Mouse (Mus musculus) heart, adult 11 months (tissue): ENCODE measurements around the gene Gm20896.
"Not testable (repeated sequence)": the region's sequence is repeated elsewhere in the genome, so short reads cannot be mapped to it uniquely, and the experiment has no call there.

Experiments
- DNase-seq: peaks from one replicate; pipeline ENCODE4 v3.0.0; 2022

Gm20896 gene

DNA sequence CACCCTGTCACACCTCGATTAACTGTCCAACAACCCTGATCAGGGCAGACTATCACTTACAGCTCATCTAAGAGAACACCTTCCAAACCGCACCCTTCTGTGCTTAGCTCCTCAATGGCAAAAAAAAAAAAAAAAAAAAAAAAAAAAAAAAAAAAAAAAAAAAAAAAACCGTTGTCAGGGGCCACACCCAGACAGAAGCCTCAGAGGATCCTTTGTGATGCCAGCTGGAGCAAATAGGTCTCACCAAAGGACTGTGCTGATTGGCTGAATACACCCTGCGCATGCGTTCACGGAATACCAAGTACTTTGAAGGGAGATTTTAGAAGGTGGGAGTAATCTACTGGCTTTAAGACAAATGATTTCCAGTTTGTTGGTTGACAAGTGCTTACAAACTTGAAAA, at the start of gene Gm20896:
TSS of gene Gm20896 (minus strand) at position 101 of the 400 bp plus-strand sequence.
- not testable (repeated sequence) for DNase-seq
